ENCODE assay signal across 9 mouse cellular contexts in the genomic region with DNA sequence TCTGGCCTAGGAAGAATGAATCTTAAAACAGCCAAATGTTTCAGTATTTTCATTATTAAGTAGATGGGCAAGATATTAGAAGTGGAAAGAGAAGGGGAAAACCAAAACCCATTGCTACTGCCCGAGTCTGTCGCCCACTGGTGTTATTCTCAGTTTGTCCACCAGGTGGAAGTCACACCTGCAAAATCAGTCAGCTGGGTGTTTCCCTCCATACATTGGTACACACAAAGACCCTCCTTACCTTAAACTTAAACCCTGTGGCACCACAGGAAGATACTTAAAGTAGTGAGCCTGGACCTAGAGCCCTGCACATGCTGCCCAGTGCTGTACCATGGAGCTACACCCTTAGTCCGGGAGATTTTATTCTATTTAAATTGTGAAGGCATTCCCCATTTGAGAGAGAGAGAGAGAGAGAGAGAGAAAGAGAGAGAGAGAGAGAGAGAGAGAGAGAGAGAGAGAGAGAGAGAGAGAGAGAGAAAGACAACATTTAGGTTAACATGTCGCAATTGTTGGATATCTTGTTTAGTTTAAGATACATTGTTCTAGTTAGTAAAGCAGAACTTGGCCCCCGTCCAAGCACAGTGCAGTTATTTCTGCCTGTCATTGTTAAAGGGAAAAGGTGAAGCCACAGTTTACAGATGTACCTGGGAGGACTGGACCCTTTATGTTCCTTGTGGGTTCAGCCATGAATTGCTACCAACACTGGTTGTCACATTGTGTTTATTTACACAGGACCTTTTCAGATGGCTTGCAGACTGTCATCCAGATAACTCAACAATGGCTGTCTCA. TPM values are rescaled to one million over a fixed set of nuclear protein-coding genes. Genes with fewer than 3 reads are reported as not detected.
DNase-seq lines count a peak whose midpoint lies in the region; ATAC-seq and TF ChIP-seq lines count a peak whose summit lies in the region.
"Had no signal": no experiment of that assay in that cellular context is flagged by ENCODE, and none has a peak within 500 bp of the region (broad histone marks: within the 10 kb centered on the region; RNA-seq: fewer than 3 reads in every experiment).

No protein-coding gene starts in this region.

- H3K9ac ChIP-seq in forebrain, postnatal 0 days: no peak overlapping the region
- H3K9ac ChIP-seq in lung, embryonic 14.5 days: no peak overlapping the region

- TF ChIP-seq CTCF in forebrain, postnatal 0 days (IDR thresholded peaks at IDR 0.05; ENCODE audit: low read depth): peak; percentile 93
- TF ChIP-seq CTCF in lung, embryonic 14.5 days (IDR thresholded peaks at IDR 0.05; ENCODE audit: low read depth): peak; percentile 92

- H3K27ac ChIP-seq in forebrain, postnatal 0 days (ENCODE audit: low read depth, low read length): no peak overlapping the region
- H3K27ac ChIP-seq in lung, embryonic 14.5 days (ENCODE audit: low read depth): no peak overlapping the region

- 34% methylated on average over 5 of the region's 5 CpGs for WGBS in forebrain, postnatal 0 days
- WGBS in lung, embryonic 14.5 days: 23% methylated on average over 5 of the region's 5 CpGs

- H3K4me1 ChIP-seq in forebrain, postnatal 0 days (ENCODE audit: insufficient read depth): peaks cover 3% of the 10 kb centered on the region
- peaks cover 3% of the 10 kb centered on the region; the same call in 1 of the 2 replicates for H3K4me1 ChIP-seq in lung, embryonic 14.5 days (ENCODE audit: insufficient read depth)

- H3K4me2 ChIP-seq in forebrain, postnatal 0 days (ENCODE audit: low read depth): no peak overlapping the region
- no peak overlapping the region for H3K4me2 ChIP-seq in lung, embryonic 14.5 days

- H3K9me3 ChIP-seq in forebrain, postnatal 0 days (ENCODE audit: low read length): no peaks in the 10 kb centered on the region
- H3K9me3 ChIP-seq in lung, embryonic 14.5 days (ENCODE audit: low read depth, low read length): no peaks in the 10 kb centered on the region

- peak; percentile 34 to 75 for DNase-seq in frontal cortex, postnatal 14 days (ENCODE audit: low spot score in 2 of 2)
- DNase-seq in ES-CJ7 (ENCODE audit: low read depth, low spot score): peak; percentile 74
- DNase-seq in cerebellum, adult 9-10 months: peak; percentile 85
- peak; percentile 87 for DNase-seq in forebrain, postnatal 0 days
- peak; percentile 77 for DNase-seq in kidney, adult 9 months
- DNase-seq in lung, embryonic 14.5 days: peak; percentile 87
- peak; percentile 82 to 84 for DNase-seq in right cerebral cortex, postnatal 10 days (ENCODE audit: low spot score in 2 of 2)

- H3K36me3 ChIP-seq in forebrain, postnatal 0 days (ENCODE audit: insufficient read depth): no peaks in the 10 kb centered on the region
- H3K36me3 ChIP-seq in lung, embryonic 14.5 days (ENCODE audit: insufficient read depth): no peaks in the 10 kb centered on the region

- no peak for ATAC-seq in frontal cortex, adult (ENCODE audit: low TSS enrichment)
- 0 out of 2 replicates have a peak, but pooled peaks have one; percentile 14 for ATAC-seq in forebrain, postnatal 0 days
- ATAC-seq in lung, embryonic 14.5 days (ENCODE audit: insufficient read depth): 0 out of 2 replicates have a peak, but pooled peaks have one; percentile 13
- ATAC-seq: Patski had no signal

- no peaks in the 10 kb centered on the region for H3K27me3 ChIP-seq in forebrain, postnatal 0 days (ENCODE audit: insufficient read depth, low read length)
- no peaks in the 10 kb centered on the region for H3K27me3 ChIP-seq in lung, embryonic 14.5 days (ENCODE audit: insufficient read depth, low read length)
- H3K27me3 ChIP-seq: Patski had no signal

- H3K4me3 ChIP-seq in forebrain, postnatal 0 days (ENCODE audit: low read depth, low read length): no peak overlapping the region
- H3K4me3 ChIP-seq in lung, embryonic 14.5 days (ENCODE audit: low read depth, low read length): no peak overlapping the region

RNA-seq across cellular contexts. Expression of gene Hacl1, which starts 16.0 kb away (rescaled TPM):
- 6.4 and 7.7 TPM in 2 replicates for total RNA-seq in forebrain, postnatal 0 days (2014; rRNA removed)
- polyA plus RNA-seq in forebrain, postnatal 0 days (2015; fragmentation: Nextera tagmentation; extraction: Ambion mirVana): 6.5 and 7.5 TPM in 2 replicates
- 9.3 and 10.4 TPM in 2 replicates for polyA plus RNA-seq in lung, embryonic 14.5 days (2014; fragmentation: Nextera tagmentation; extraction: Ambion mirVana)

RNA-seq across cellular contexts. Expression of gene Btd, which starts 16.2 kb away (rescaled TPM):
- total RNA-seq in forebrain, postnatal 0 days (2014; rRNA removed): 21.2 and 22.7 TPM in 2 replicates
- polyA plus RNA-seq in forebrain, postnatal 0 days (2015; fragmentation: Nextera tagmentation; extraction: Ambion mirVana): 16.4 and 19.5 TPM in 2 replicates
- 23.1 and 28.9 TPM in 2 replicates for polyA plus RNA-seq in lung, embryonic 14.5 days (2014; fragmentation: Nextera tagmentation; extraction: Ambion mirVana)

RNA-seq across cellular contexts. Expression of gene Gm49387, which starts 16.4 kb away (rescaled TPM):
- not detected in 2 replicates for total RNA-seq in forebrain, postnatal 0 days (2014; rRNA removed)
- 0.21 and 1.6 TPM in 2 replicates for polyA plus RNA-seq in forebrain, postnatal 0 days (2015; fragmentation: Nextera tagmentation; extraction: Ambion mirVana)
- 0.18 TPM in 1 of 2 replicates, not detected in the other for polyA plus RNA-seq in lung, embryonic 14.5 days (2014; fragmentation: Nextera tagmentation; extraction: Ambion mirVana)
